Mouse (Mus musculus) splenic B cell, adult 2 months (primary cell): Measurements from ENCODE around the gene Serf2.
"Not testable (repeated sequence)": the region's sequence is repeated elsewhere in the genome, so short reads cannot be mapped to it uniquely, and the experiment has no call there.

ENCODE experiments used
- DNase-seq: peaks from one replicate; pipeline ENCODE4 v3.0.0-alpha.2; 2011; ENCODE audit warnings: low read depth, low spot score
- H3K27me3 ChIP-seq: 2 replicates; pipeline ENCODE4 v1.6.1; 2012; ENCODE audit warnings: mild to moderate bottlenecking, low read length, moderate library complexity, mixed read lengths; ENCODE audit not compliant: control insufficient read depth, poor library complexity, insufficient read depth, severe bottlenecking
- H3K36me3 ChIP-seq: 2 replicates; pipeline ENCODE4 v1.6.1; 2012; ENCODE audit warnings: mild to moderate bottlenecking, low read length, moderate library complexity, mixed read lengths; ENCODE audit not compliant: control insufficient read depth, poor library complexity, insufficient read depth, severe bottlenecking

Gene Serf2

DNA sequence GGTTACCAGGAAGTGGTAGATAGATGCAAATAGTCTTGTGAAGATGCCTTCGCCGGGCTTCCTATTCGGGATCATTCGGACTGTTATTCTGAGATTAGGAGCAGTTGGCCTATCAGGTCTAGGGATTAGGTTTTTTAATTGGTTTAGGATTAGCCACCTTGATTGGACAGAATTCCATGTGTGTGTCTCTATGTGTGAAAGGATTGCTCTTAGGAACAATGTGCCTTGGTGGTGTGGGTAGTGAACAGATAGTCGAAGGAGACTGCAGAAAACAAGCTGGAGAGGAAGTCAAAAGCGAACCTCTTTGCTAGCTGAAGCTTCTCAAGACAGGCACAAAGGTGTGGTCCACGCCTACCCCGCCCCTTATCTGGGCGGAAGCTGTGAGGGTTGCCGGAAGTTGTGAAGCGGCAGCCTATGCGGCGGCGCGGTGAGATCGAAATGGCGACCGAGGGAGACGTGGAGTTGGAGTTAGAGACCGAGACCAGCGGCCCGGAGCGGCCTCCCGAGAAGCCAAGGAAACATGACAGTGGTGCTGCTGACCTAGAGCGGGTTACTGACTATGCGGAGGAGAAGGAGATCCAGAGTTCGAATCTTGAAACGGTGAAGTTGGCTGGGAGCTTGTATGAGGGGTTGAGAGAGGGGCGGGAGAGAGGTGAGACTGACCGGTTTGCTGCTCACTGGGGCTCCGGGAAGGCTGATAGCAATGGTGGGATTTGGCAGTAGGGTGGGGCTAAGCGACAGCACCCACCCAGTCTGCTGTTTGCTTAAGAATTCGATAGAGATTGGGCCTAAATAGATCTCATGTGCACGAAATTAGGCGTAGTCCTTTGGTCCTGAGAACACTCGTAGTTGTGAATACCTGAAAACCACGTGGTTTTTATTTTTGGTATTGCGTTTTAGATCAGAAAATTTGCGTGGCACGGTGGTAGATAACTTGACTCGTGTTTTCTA is 8.0 kb downstream of the Serf2 start, which contains the start of gene Serinc4:
Gene Serinc4 (minus strand): TSS at position 90 of the 951 bp plus-strand sequence.
- peak; percentile 92 for DNase-seq
- H3K36me3 ChIP-seq = peaks cover 2% of the 10 kb centered on the region; the same call in 1 of the 2 replicates
- H3K27me3 ChIP-seq = no peaks in the 10 kb centered on the region

DNA sequence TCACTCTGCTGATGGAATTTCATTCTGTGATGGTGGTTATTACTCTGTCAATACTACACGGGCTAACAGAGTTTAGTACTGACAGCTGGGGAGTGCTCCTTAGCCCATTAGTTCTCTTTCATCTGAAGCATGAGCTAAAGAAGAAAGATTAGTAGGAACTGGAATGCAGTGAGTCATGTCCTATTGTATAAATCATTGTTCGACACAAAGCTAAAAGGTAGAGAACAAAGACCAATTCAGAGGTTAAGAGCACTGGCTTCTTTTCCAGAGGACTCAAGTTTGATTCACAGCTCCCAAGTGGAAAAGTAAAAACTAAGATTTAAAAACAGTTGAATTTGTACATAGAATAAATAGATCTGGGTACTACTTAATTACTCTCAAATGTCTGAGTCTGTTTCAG is 11.1 kb downstream of the Serf2 start:
- no peak for DNase-seq
- peaks cover 2% of the 10 kb centered on the region; the same call in 1 of the 2 replicates for H3K36me3 ChIP-seq

DNA sequence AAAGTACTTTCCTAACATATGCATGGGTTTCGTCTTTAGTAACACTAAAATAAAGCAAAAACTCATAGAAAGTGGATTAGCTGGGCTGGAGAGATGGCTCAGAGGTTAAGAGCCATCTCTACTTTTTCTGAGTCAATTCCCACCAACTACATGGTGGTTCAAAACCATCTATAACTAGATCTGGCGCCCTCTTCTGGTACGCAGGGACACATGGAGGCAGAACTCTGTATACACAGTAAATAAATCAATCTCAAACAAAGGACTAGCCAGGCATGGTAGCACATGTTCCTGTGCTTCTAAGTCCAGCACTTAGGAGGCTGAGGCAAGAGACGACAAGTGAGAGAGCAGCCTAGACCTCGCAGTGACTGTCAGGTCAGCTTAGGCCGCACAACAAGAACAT is 20.0 kb downstream of the Serf2 start:
- DNase-seq, H3K27me3 ChIP-seq, H3K36me3 ChIP-seq: not testable (repeated sequence)

More for the DNA sequence above, 11.1 kb downstream of the Serf2 start:
- H3K27me3 ChIP-seq = no peaks in the 10 kb centered on the region

DNA sequence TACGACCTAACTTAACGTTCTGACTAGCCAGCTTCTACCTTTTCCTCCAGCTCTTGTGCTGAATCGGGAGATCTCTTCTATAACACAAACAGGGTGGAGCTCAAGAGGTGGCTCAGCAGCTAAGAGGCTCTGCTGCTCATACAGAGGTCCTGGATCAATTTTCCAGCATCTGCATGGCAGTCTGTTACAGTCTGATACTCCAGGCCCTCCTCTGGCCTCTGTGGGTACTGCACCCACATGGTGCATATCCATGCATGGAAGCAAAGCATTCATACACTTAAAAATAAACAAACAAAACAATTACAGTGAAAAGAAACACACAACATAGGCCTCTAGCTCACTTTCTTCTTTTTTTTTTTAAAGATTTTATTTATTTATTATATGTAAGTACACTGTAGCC is 23.8 kb downstream of the Serf2 start:
- DNase-seq, H3K36me3 ChIP-seq, H3K27me3 ChIP-seq: not testable (repeated sequence)

DNA sequence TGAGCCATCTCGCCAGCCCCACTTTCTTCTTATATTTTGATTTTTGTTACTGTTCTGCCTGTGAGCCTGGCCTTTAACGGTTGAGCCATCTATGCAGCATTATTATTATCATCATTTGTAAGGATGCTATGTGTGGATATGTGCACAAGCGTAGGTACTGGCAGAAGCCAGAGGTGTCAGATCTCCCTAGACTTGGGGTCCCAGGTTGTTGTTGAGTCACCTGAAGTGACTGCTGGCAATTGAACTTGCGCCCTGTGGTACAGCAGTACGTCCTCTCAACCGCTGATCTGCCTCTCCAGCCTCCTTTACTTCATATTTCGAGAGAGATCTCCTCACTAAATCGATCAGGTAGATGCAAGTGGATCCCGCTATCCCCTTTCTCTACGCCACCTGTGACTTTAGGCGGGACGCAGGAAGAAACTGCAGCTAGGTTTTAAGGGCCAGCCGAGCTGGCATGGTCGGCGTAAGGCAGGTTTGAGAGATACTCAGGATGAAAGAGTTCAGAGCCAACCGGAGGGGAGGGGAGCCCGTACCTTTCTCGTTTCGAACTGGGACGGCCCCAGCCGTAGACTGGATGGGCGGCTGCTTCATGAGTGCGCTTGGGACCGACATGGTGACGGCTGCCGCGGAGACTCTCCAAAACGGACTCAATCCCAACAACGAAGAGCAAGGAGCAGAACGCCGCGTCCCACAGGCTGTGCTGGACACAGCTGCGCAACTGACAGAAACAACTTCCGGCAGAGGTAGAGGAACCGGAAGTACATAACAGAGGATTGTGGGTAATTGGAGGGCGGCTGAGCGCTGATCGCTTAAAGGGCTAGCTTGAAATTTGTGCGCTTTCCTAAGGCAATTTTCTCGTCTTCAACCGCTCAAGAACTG is 24.5 kb downstream of the Serf2 start, which contains the start of gene Mfap1b:
Gene Mfap1b (minus strand): TSS at position 767 of the 879 bp plus-strand sequence.
- H3K36me3 ChIP-seq, H3K27me3 ChIP-seq: not testable (repeated sequence)
- peak; percentile 90 for DNase-seq

DNA sequence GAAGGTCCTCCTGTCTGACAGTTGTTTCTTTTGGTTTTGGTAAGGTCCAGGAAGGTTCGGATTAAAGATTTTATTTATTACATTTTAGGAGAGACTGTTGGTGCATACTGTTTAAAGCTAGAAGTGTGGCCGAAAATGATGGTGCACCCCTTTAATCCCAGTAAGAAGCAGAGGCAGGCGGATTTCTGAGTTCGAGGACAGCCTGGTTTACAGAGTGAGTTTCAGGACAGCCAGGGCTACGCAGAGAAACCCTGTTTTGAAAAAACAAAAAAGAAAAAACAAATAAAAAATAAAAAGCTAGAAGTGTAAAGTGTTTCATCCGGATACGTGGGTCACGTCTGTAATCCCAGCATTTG is 25.2 kb downstream of the Serf2 start:
- no peaks in the 10 kb centered on the region for H3K36me3 ChIP-seq
- DNase-seq = no peak

DNA sequence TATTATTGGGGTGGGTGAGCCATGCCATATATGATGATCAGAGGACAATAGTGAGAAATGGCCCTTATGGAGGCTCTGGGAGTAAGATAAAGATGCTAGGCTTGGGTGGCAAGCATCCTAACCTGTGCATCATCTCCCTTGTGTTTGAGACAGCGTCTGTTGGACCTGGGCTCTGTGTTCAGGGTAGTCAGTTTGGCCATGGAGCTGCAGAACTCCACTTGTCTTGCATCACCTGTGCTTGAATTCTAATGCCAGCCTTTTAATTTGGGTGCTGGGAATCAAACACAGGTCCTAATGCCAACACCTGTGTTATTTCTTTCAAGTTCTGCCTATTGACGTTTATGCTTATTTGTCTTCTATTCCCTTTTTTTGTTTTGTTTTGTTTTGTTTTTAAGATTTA is 26.3 kb downstream of the Serf2 start:
- not testable (repeated sequence) for H3K27me3 ChIP-seq, DNase-seq, H3K36me3 ChIP-seq

More for the DNA sequence above, 25.2 kb downstream of the Serf2 start:
- no peaks in the 10 kb centered on the region for H3K27me3 ChIP-seq

DNA sequence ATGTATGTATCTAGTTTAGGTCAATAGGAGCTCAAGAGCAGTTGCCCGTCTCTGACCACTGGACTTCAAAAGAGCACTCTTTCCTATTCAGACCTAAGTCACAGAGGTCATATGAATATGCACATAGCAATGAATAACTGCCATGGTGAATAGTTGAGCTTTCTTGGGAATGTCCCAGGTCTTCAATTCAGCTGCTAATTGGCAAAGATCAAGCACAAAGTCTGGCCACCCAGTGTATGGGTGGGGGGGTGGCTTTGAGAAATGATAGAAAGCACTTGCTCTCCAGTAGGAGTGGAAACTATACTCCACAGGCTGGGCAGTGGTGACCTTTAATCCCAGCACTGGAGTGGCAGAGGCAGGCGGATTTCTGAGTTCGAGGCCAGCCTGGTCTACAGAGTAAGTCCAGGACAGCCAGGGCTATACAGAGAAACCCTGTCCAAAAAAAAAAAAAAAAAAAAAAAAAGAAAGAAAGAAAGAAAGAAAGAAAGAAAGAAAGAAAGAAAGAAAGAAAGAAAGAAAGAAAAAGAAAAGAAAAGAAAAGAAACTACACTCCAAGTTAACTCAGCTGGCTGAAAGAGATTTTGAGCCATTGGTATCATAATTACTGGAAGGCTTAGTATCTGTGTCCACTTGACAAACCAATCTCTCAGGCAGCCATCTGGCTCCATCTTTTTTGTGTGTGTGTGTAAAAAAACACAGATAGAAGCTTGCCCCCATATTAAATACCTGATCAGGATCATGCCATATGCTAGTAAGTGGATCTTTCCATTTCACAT is 28.7 kb downstream of the Serf2 start:
- H3K27me3 ChIP-seq = no peaks in the 10 kb centered on the region
- DNase-seq = no peak
- H3K36me3 ChIP-seq = no peaks in the 10 kb centered on the region

DNA sequence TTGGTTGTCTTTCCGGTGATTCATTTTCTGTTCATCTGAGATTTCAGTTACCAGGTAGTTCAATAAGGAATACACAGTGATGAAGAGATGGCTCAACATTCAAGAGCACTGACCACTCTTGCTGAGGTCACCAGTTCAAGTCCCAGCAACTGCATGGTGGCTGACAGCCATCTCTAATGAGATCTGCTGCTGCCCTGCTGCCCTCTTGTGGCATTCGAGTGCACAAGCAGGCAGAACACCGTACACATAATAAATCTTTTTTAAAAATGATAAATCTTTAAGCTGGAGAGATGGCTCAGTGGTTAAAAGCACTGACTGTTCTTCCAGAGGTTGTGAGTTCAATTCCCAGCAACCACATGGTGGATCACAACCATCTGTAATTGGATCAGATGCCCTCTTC is 31.5 kb downstream of the Serf2 start:
- Histone ChIP-seq H3K36me3 (no peaks in the 10 kb centered on the region), H3K27me3 (no peaks in the 10 kb centered on the region)
- DNase-seq = peak; percentile 71

DNA sequence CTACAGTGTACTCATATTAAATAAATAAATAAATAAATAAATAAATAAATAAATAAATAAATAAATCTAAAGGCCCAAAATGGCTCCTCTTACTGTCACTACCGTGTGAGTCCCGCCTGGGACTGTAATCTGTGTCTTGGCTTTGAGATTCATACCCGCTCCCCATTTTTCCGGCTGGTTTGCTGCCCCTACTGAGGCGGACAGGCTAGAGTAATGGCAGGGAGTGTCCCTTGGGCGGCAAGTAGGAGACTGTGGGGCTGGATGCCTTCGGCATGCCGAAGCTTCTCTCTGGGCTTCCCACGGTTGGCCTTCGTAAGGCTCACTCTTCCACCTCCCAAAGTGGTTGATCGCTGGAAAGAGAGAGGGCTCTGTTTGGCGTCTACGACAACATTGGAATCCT is 31.9 kb downstream of the Serf2 start:
- not testable (repeated sequence) for DNase-seq, H3K36me3 ChIP-seq, H3K27me3 ChIP-seq

DNA sequence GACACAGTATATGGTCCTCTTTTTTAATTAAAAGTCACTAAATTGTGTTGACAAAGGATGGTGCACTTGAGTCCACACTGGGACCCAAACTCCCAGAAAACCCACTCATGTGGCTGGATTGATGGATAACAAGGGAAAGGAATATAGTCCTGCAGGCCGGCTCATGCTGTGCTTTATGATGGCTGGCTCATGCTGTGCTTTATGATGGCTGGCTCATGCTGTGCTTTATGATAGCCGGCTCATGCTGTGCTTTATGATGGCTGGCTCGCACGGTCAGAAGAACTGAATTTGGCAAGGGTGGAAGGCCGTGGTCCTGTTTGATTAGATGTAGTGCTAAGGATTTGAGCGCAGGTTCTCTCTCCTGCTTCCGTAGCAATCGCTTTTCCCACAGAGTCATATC is 34.6 kb downstream of the Serf2 start:
- DNase-seq = no peak
- Histone ChIP-seq H3K36me3 (no peaks in the 10 kb centered on the region), H3K27me3 (no peaks in the 10 kb centered on the region)

DNA sequence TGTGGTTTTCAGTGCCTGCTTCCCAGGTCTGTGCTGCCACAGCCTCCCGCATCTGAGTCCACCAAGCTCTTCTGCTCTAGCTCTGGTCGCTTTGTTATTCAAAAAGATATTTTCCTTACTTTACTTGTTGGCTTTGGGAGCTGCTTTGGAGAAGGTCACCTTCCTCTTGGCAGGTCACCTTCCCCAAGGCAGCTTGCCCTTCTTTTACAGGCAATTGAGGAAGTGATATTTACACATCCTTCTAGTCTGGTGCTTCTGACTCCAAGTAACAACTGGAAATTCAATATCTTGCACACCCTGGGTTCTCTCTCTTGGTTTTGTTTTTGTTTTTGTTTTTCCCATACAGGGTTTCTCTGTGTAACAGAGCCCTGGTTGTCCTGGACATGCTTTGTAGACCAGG is 35.4 kb downstream of the Serf2 start:
- not testable (repeated sequence) for DNase-seq, H3K36me3 ChIP-seq, H3K27me3 ChIP-seq

DNA sequence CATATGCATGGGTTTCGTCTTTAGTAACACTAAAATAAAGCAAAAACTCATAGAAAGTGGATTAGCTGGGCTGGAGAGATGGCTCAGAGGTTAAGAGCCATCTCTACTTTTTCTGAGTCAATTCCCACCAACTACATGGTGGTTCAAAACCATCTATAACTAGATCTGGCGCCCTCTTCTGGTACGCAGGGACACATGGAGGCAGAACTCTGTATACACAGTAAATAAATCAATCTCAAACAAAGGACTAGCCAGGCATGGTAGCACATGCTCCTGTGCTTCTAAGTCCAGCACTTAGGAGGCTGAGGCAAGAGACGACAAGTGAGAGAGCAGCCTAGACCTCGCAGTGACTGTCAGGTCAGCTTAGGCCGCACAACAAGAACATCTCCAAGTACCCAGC is 52.6 kb downstream of the Serf2 start:
- H3K27me3 ChIP-seq, DNase-seq, H3K36me3 ChIP-seq: not testable (repeated sequence)
